Mouse (Mus musculus) lung, postnatal 14 days (tissue): ENCODE measurements around the gene Cbfa2t2.
"Not testable (repeated sequence)": the region's sequence is repeated elsewhere in the genome, so short reads cannot be mapped to it uniquely, and the experiment has no call there.

Experiments used
- DNase-seq: peaks from one replicate; pipeline ENCODE4 v3.0.0; 2021

The Cbfa2t2 gene

DNA sequence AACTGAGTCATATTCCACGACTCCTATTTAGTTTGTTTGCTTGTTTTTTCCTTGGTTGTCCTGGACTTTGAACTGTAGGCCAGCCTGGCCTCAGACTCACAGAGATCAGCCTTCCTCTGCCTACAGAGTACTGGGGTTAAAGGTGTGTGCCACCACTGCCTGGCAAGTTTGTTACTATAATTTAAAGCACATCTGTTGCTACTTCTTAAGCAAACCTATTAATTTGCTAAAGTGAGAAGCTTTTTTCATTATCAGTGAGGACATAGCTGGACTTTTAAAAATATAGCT is 38.7 kb downstream of the Cbfa2t2 start:
- DNase-seq = no peak

DNA sequence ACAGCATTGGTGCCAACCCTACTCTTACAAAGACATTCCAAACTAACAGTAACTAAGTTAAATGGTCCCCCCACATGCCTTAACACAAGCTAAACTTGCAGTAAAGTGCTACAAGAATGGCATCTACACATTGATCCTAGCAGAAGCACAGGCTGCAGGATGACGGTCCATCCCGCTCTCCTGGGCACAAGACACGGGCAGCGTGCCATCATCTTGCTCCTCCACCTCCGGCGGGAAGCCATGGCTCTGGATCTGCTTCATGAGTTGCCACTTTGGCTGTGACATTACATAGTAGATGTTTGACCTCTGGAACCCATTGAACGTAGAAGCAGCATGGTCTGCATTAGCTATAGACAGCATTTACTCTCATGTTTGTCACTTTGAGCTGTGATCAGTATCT is 39.6 kb downstream of the Cbfa2t2 start:
- no peak for DNase-seq

DNA sequence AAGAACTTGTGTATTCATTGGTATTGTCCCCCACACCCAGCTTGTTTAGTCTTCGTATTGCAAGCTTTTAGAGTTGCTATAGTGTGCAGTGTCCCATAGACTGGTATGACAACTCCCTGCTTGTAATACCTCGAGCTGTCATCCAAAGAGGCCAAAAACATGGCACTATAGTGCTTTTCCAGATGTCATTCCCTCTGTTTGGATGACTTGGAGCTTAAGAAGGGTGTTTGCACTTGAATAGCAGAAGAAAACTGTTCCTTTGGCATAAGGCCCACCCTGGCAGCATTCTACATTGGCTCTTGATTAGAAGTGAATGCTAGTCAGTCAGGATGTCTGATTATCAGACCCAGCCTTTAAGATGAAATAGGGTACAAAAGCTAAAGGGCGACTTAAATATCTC is 40.7 kb downstream of the Cbfa2t2 start:
- DNase-seq = peak; percentile 30

DNA sequence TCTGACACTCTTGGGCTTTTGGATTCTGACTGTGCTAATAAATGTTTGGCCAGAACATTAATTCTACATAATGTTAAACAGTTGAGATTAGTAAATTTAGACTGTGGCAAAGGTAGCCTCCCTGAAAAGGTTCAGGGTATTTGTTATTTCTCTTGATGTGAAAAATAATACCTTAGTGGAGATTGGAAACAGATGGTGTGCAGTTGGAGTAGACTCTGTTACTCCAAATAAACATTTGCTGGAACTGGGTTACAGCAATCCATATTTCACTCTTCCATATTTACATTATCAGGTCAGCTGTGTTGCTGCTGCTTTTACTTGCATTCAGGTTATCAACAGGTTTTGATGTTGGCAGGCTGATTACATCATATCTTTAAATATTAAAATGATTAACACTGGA is 55.5 kb downstream of the Cbfa2t2 start:
- DNase-seq = no peak

DNA sequence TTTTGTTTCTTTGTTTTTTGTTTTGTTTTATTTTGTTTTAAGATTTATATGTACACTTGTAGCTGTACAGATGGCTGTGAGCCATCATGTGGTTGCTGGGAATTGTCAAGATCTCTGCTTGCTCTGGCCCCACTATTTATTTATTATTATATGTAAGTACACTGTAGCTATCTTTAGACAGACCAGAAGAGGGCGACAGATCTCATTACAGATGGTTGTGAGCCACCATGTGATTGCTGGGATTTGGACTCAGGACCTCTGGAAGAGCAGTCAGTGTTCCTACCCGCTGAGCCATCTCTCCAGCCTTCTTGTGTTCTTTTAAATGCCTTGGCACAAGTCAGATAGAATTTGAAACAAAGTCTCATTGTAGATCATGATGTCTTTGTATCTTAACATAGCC is 57.3 kb downstream of the Cbfa2t2 start:
- not testable (repeated sequence) for DNase-seq

DNA sequence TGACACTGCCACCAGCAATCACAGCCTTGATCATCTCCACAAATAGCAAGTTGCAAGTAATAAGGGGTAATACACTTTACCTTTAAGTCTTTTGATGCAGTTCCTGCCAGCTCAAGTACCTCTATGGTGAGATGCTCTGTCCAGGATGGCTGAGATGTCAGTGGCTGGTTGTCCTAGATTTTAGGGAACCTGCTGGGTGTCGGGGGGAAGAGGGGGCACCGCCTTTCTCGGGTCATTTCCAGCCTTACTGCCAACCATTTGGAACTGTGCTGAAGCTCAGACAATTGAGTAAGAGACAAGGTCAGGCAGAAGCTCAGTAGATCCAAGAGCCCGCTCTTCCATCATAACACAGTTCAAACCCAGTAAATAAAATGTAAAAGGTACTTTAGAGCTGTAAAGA is 58.7 kb downstream of the Cbfa2t2 start:
- DNase-seq = no peak

DNA sequence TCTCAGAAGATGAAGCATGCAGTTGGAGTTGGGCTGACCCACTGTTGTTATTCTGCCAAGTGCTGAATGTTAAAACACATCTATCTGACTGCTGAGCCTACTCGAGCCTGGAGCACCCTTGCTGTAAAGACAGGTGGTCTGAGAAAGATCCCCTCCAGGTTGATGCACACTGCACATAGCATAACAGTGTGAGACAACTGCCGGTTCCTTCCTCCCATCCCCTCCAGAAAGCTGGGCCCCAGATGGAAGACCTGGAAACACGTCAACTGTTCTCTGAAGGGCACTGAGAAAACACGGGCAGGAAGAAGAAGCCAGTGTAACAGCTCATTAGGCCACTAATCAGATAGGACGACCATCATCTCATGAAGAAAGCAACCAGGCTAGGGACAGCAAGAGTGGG is 62.3 kb downstream of the Cbfa2t2 start:
- DNase-seq = no peak

DNA sequence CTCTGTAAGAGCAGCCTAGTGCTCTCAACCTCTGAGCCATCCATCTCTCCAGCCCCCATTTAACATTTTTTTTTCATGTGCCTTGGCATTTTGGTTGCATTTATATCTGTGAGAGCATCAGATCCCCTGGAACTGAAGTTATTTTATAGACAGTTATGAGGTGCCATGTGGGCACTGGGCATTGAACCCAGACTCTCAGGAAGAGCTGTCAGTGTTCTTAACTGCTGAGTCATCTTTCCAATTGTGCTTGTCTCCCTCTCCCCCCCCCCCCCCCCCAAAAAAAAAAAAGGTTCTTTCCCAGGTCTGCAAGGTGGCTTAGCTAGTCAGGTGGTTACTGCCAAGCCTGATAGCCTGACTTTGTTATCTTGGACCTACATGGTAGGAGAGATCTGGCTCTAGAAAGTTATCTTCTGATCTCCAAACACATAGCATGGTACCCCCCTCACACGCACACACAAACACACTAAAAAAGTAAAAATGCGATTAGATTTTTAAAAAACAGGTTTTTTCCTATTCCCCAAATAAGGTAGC is 63.5 kb downstream of the Cbfa2t2 start:
- no peak for DNase-seq

DNA sequence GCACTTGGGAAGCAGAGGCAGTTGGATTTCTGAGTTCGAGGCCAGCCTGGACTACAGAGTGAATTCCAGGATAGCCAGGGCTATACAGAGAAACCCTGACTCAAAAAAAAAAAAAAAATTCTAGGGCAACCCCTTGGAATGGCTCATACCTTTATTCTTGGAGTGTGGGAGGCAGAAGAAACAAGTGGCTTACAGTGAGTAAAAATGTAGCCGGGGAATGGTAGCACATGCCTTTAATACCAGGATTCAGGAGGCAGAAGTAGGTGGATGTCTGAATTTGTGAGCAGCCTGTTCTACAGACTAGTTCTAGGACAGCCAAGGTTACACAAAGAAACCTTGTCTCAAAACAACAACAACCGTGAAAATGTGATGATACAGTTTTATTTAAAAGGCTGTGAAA is 64.5 kb downstream of the Cbfa2t2 start:
- no peak for DNase-seq

DNA sequence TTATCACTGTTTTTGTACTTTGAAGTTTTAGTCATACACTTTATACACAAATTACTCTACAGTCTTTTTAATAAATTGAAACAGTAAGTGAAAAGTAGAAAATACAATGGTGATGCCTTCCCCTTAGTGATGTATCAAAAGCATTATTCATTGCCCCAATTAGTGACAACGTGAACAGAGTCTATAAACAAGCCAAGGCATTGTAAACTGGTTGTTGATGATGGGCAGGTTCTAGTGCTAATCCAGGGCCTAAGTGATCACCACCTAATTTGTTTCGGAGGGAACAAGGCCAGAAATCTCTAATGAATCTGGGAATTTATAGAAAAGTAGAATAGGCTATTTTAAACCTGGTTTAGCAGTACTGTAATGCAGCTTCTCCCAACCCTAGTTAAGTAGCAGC is 70.8 kb downstream of the Cbfa2t2 start:
- DNase-seq = no peak

DNA sequence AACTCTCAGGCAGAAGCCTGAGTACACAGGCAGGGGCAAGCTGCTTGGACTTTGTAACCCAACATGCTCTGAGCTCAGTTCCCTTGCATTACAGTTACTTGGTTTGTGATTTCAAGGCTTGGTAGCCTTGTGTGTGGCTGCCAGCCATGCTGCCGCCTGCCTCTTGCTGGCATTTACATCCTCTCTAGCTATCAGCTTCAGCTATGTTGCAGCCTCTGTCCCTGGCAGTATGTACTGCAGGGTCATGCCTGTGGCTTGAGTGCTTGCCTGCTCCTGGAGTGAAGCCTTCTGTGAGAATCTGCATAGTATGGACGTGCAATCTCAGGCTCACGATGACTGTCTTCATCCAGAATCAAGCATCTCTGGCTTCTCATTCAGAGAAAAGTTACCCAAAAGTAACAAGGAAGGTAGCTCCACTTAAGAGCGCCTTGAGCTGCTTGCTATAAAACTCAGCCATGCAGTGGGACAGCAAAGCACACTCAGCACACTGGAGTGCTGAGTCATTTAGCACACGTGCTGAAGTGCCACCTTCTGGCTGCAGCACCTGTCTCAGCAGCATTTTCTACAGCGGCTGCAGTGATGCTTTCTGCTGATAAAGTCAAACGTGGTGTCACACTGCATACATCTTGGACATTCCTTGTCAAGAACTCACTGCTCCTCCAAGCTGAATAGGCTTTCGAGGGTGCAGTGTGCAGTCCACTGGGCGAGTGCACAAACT is 71.4 kb downstream of the Cbfa2t2 start:
- DNase-seq = peak; percentile 4

DNA sequence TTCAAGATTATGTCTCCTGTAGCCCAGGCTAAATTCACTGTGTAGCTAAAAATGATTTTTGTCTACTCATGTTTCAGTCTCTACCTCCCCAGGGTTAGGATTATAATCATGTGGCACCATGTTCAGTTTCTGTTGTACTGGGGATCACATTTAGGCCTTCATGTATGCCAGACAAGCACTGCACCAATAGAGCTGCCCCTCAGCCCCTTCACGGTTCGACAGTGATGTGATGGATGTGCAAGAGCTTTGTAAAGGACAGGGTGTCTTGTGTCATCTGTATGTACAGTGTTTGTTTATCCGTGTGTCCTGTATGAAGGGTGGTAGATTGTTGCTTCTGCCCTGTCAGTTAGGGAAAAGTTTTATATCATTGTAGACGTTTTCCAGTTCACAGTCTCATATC is 72.2 kb downstream of the Cbfa2t2 start:
- DNase-seq = no peak

DNA sequence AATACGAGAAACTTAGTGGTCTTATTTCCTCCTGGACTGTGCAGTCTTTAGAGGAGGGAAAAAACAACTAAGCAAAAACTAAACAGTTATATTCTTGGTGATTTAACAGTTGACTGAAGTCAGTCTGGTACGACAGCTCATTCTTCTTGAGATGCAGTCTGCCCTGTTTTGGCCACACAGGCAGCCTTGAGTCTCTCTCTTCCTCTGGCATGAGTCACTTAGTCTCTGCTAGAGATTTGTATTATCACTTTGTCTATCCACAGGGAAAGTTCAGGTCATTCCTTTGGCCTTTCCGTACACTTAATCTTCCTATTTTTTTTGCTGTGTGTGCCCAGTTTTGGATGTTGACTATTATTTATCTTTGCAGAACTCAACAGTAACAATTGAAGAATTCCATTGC is 73.9 kb downstream of the Cbfa2t2 start:
- DNase-seq = no peak

DNA sequence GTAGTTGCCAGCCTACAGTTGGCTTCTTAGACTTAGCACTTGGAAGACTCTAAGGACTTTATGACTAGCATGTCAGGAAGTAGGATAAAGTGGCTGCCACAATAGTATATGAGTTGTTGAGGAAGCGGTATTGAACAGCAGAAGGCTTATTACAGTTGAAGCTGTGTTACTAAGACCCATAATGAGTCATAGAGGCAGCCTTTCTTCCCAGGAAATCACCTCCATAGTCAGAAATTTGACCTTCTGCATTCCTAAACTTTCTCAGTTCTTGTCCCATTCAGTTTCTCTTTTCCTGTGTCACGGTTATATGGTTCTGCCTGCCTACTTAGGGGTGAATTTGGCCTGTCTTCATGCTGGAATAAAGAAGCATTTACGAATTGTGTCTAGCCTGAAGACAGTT is 80.7 kb downstream of the Cbfa2t2 start:
- DNase-seq = no peak

DNA sequence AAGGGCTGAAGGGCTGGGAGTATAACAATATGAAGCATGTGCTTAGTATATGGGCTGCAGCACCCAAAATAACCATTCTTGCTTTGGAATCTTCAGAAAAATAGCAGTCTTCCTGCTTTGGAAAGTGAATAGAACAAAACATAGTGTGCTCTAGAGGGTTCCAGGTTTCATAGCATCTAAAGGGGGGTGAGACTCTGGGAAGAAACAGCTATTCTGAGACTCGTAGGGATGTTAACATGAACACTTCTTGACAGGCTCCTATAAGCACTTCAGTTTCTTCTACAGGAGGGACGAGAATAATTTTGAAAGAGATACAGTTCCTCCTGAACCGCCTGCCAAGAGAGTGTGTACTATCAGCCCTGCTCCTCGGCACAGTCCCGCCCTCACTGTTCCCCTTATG is 81.1 kb downstream of the Cbfa2t2 start:
- DNase-seq = no peak

DNA sequence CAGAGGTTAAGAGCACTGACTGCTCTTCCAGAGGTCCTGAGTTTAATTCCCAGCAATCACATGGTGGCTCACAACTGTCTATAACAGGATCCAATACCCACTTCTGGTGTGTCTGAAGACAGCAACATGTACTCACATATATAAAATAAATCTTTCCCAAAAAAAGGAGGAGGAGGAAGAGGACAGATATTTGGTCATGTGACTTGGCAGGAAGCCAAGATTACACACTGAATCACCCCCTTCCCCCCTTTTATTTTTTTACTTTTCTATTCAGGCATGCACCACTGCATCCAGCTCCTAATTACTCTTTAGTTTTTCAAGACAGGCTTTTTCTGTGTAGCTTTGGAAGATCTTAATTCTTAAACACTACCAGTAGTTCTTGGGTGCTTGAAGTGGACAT is 85.2 kb downstream of the Cbfa2t2 start:
- no peak for DNase-seq

DNA sequence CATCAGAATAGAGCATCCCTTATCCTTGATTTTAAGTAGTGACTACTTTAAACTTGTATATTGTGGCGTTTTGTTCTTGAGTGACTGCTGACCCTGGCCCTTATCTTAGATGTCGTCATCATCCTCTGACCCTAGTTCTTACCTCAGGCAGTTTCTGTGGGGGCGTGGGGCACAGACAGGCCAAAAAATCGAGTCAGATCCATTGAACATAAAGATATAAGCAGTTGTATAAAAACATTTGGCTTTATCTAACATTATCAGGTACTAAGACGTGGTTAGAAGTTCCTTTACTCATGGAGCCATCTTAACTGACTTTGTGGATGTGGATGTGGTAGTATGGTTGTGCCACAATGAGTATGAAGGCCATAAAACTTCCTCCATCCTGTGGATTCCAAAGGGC is 86.1 kb downstream of the Cbfa2t2 start:
- no peak for DNase-seq

DNA sequence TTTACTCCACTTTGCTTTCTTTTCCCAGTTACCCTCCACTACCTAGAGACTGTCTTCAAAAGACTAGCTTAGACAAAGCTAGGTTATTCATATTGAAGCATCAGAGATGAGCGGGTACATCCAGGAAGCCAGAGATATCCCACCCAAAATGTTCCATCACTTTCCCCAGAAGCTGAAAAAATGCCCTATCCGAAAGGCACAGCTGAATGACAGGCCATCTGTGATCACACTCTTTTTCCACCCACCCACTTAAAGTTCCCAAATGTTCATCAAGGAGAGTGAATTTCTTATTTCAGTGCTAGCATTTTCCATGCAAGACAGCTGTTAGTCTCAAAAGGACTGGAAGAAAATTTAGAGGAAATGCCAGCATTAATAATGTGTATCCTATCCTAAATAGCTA is 89.0 kb downstream of the Cbfa2t2 start:
- DNase-seq = no peak

DNA sequence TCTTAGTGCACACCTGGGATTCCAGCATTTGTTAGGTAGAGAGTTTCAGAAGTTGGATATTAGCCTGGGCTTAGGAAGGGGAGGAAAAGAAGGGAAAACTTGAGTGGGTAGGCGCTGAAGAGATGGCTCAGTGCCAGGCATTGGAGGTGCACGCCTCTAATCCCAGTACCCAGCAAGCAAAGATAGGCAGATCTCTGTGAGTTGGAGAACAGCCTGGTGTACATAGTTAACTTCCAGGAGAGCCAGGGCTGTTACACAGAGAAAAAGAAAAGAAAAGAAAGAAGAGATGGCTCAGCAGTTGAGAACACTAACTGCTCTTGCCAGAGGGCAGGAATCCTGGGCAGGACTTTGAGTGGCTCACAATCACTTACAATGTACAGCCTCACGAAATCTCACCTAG is 90.2 kb downstream of the Cbfa2t2 start:
- no peak for DNase-seq

DNA sequence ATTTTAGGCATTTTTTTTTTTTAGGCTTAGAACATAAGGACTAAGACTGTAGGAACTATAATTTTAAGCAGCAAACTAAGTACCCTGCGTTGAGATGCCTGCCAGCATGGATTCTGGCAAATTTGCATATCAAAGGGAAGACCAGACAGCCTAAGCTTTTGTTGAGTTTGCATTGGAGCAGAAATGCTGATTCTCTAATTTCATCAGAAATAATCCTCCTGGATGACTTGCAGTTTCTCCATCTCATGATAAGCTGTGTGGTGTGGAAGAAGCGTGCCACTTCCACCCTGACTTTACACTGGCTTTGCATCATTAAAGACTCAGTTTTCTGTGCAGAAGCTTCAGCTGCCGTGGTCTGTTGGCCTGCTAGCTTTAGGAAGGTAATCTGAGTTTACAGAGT is 96.6 kb downstream of the Cbfa2t2 start:
- DNase-seq = no peak

DNA sequence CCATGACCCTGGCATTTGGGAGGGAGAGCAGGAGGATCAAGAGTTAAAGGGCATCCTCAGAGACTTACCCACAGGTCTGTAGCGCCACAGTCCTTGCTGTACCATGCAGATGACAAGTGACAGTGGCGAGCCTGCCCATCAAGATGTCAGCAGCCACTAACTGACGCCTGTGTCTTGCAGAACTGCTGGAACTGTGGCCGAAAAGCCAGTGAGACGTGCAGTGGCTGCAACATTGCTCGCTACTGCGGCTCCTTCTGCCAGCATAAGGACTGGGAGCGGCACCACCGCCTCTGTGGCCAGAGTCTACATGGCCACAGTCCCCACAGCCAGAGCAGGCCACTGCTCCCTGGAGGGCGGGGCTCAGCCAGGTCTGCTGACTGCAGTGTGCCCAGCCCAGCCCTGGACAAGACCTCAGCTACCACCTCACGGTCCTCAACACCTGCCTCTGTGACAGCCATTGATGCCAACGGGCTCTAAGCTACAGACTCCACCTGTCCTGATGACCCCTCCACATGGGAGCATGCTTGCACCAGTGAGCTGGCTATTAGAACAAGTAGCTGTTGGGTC is 98.5 kb downstream of the Cbfa2t2 start:
- no peak for DNase-seq

DNA sequence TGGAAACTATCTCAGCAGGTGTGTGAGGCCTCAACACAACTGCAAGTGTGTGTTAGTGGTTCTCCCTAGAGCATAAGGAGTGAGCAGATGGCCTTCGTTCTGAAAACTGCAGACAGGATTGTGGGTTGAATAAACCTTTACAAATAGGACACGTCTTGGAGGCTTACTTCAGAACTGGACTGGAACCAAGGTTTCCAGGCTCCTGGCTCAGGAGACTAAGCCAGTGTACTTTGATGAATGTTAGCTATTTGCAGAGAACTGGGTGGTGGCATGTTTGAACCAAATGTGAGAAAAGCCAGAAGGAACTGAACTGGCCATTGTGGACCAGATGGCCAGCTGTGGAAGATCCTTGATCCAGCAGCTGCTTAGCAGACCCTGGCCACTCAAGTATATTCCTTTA is 102.0 kb downstream of the Cbfa2t2 start:
- no peak for DNase-seq

DNA sequence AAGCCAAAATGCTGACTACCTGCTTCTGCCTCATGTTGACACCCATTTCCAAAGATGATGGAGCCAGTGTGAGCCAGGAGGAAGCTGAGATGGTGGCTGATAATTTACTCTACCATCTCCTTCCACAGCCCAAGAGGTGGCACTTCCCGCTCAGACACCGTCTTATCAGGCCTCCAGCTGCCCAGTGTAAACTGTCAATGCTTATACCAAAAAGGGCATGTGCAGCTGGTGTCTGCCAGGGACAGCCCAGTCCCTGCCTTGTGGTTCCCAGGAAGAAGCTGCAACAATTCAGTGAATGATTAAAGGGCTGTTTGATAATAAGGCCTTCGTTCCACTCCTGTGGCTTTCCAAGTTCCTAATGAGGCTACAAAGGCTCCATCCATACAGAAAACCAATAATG is 102.4 kb downstream of the Cbfa2t2 start:
- DNase-seq = no peak

DNA sequence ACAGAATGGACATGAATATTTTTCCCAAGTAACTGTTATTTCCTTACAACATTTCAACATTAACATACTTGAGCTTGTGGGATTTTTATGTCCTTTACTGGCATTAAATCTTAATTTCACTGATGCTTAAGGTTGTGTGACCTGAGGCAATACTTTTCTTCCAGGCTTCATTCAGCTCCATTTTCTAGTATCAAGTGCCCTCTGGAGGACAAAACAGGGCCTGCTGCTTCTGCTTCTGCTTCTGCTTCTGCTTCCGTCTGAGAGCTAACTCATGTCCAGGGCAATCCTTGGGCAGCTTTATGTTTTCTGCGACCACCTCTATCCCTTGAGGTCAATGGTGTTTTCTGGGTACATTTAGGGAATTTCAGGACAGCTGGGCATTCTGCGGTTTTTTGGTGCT is 103.4 kb downstream of the Cbfa2t2 start:
- DNase-seq = peak; percentile 54

DNA sequence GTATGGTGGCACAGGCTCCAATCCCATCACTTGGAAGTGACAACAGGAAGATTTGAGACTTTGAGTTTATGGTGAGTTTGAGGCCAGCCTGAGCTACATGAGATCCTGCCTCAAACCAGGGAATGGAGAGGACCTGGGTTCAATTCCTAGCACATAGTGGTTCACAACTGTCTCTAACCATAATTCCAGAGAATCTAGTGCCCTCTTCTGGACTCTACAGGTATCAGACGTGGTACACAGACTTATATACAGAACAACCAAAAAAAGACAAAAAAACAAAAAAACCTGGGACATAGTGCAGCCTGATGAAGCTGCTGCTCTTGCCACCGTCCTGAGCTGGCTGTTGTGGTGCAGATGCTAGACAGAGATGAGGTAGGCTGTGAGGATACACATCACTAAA is 105.3 kb downstream of the Cbfa2t2 start:
- DNase-seq = no peak
